In genomic region chr5:112220203-112220602, GRCm38 (mm10) we compare ENCODE assay signal across 17 mouse cellular contexts. TPM values are rescaled to one million over a fixed set of nuclear protein-coding genes. Genes with fewer than 3 reads are reported as not detected.
A peak's percentile ranks its signal among the peaks of the same experiment; 100 is the strongest.
DNase-seq lines count a peak whose midpoint lies in the region; ATAC-seq lines count a peak whose summit lies in the region.
"Had no signal": no experiment of that assay in that cellular context is flagged by ENCODE, and none has a peak within 500 bp of the region (broad histone marks: within the 10 kb centered on the region; RNA-seq: fewer than 3 reads in every experiment).

No protein-coding gene starts in this region.

- no peak overlapping the region for H3K4me2 ChIP-seq in midbrain, embryonic 15.5 days
- H3K4me2 ChIP-seq: limb, embryonic 13.5 days; lung, embryonic 15.5 days; stomach, embryonic 15.5 days had no signal

- no peak overlapping the region for H3K4me3 ChIP-seq in midbrain, embryonic 15.5 days
- H3K4me3 ChIP-seq: limb, embryonic 13.5 days; lung, embryonic 15.5 days; stomach, embryonic 15.5 days had no signal

- intact Hi-C loops in left cerebral cortex, postnatal 4 days (cut with DNase I), result loop anchor here (10.0 kb wide), 1 partner anchor 105 kb away; the partner anchor contains the start of gene Tfip11

- peak; percentile 44 to 55; a peak in 3 of 4 replicates for ATAC-seq in hematopoietic stem cell, adult 5-6 weeks (replicated peaks in 1 of 2; ENCODE audit: insufficient read depth in 1 of 2, low FRiP score in 2 of 2, low TSS enrichment in 1 of 2, low read depth in 1 of 2, poor library complexity in 2 of 2, severe bottlenecking in 2 of 2)
- no peak for ATAC-seq in midbrain, embryonic 15.5 days (replicated peaks)
- ATAC-seq: Patski had no signal

- H3K9ac ChIP-seq in midbrain, embryonic 15.5 days, result no peak overlapping the region
- H3K9ac ChIP-seq: limb, embryonic 13.5 days; lung, embryonic 15.5 days; stomach, embryonic 15.5 days had no signal

- no peaks in the 10 kb centered on the region for H3K27me3 ChIP-seq in midbrain, embryonic 15.5 days (replicated peaks)

- peak overlapping the region; percentile 53; the same call in 1 of the 2 replicates for H3K27ac ChIP-seq in midbrain, embryonic 15.5 days
- H3K27ac ChIP-seq: limb, embryonic 13.5 days; lung, embryonic 15.5 days; stomach, embryonic 15.5 days had no signal

- H3K36me3 ChIP-seq in midbrain, embryonic 15.5 days (replicated peaks), result peaks cover 29% of the 10 kb centered on the region
- H3K36me3 ChIP-seq: lung, embryonic 15.5 days; stomach, embryonic 15.5 days had no signal

- H3K9me3 ChIP-seq in midbrain, embryonic 15.5 days, result no peaks in the 10 kb centered on the region
- H3K9me3 ChIP-seq: limb, embryonic 13.5 days; lung, embryonic 15.5 days; stomach, embryonic 15.5 days had no signal

- WGBS in midbrain, embryonic 15.5 days, result 87% methylated on average over 8 of the region's 8 CpGs

- peaks cover 94% of the 10 kb centered on the region for H3K4me1 ChIP-seq in midbrain, embryonic 15.5 days

- peak; percentile 5 for DNase-seq in kidney, adult 18-20 months
- DNase-seq in kidney, postnatal 25 days, result no peak
- DNase-seq in CD4-positive, CD25-positive, alpha-beta regulatory T cell, adult 2 months (ENCODE audit: low read depth, low spot score), result peak; percentile 37
- no peak for DNase-seq in left cerebral cortex, postnatal 4 days
- no peak for DNase-seq in left cerebral cortex, adult 8-10 months (ENCODE audit: low spot score in 2 of 2)
- DNase-seq: adrenal gland, adult 8-10 months; cerebellum, adult 9-10 months; heart, postnatal 36 days; kidney, postnatal 10 days; layer of hippocampus, postnatal 36 days; thymus, postnatal 25 days had no signal

RNA-seq across cellular contexts. Expression of gene Cryba4, which starts 32.1 kb away (rescaled TPM):
- 0.63 TPM in 1 of 2 replicates, not detected in the other for total RNA-seq in hematopoietic stem cell, adult 5-6 weeks (2017)
- 0.93 and 1.4 TPM in 2 replicates for polyA plus RNA-seq in midbrain, embryonic 15.5 days (2015; fragmentation: Nextera tagmentation; extraction: Ambion mirVana)
- under 1 TPM; 0.50 to 0.54 TPM for total RNA-seq in left cerebral cortex, postnatal 4 days (2021)
- 1 to 10 TPM in 1 of 4 experiments, under 1 TPM in 3; 0.51 to 1.5 (median 0.82) TPM for total RNA-seq in left cerebral cortex, adult 8-10 months (2022)
- polyA plus RNA-seq: Patski had no signal

RNA-seq across cellular contexts. Expression of gene Crybb1, which starts 35.4 kb away (rescaled TPM):
- not detected in 2 replicates for total RNA-seq in hematopoietic stem cell, adult 5-6 weeks (2017)
- polyA plus RNA-seq in midbrain, embryonic 15.5 days (2015; fragmentation: Nextera tagmentation; extraction: Ambion mirVana), result 4.3 and 4.8 TPM in 2 replicates
- 1 to 10 TPM; 3.5 to 5.6 TPM for total RNA-seq in left cerebral cortex, postnatal 4 days (2021)
- total RNA-seq in left cerebral cortex, adult 8-10 months (2022), result 1 to 10 TPM; 4.3 to 8.2 (median 5.4) TPM
- polyA plus RNA-seq: Patski had no signal

RNA-seq across cellular contexts. Expression of gene Tpst2, which starts 56.3 kb away (rescaled TPM):
- total RNA-seq in hematopoietic stem cell, adult 5-6 weeks (2017), result 41.9 and 56.8 TPM in 2 replicates
- polyA plus RNA-seq in midbrain, embryonic 15.5 days (2015; fragmentation: Nextera tagmentation; extraction: Ambion mirVana), result 29.4 and 33.7 TPM in 2 replicates
- total RNA-seq in left cerebral cortex, postnatal 4 days (2021), result 10 to 100 TPM; 25.5 to 28.8 TPM
- total RNA-seq in left cerebral cortex, adult 8-10 months (2022), result 10 to 100 TPM; 33.8 to 43.3 (median 38.6) TPM

Comparison
In these comparisons a context has a peak if more than half of its experiments do, and no peak if none do; other contexts are left out.
1. DNase-seq: peak in kidney, adult 18-20 months (single experiment) and CD4-positive, CD25-positive, alpha-beta regulatory T cell, adult 2 months (single experiment); none in kidney, postnatal 25 days (0 of 2), left cerebral cortex, postnatal 4 days (single experiment) and left cerebral cortex, adult 8-10 months (0 of 2).